Mouse (Mus musculus) stomach, postnatal 0 days (tissue): ENCODE data around the gene Gm1043. TPM values are rescaled to one million over a fixed set of nuclear protein-coding genes. Genes with fewer than 3 reads are reported as not detected.

ENCODE experiments used
- ATAC-seq: fragments of 200-750 bp; cut with Nextera tagmentation; 2 replicates; pipeline ENCODE4 v1.8.0; 2017; ENCODE audit not compliant: low FRiP score, low TSS enrichment
- DNase-seq: peaks from one replicate; pipeline ENCODE4 v3.0.0-alpha.2; 2016; ENCODE audit warnings: low spot score
- H3K27ac ChIP-seq: fragments of 300-500 bp; sonication (generic); replicated peaks from 2 replicates; pipeline ENCODE4 v1.5.1; 2014; ENCODE audit warnings: mild to moderate bottlenecking, control low read depth
- H3K27me3 ChIP-seq: fragments of 300-500 bp; sonication (generic); 2 replicates; pipeline ENCODE4 v1.6.1; 2014; ENCODE audit warnings: low read length; ENCODE audit not compliant: control insufficient read depth, insufficient read depth
- H3K36me3 ChIP-seq: fragments of 300-500 bp; sonication (generic); 2 replicates; pipeline ENCODE4 v1.6.1; 2014; ENCODE audit warnings: low read length, mixed read lengths; ENCODE audit not compliant: control insufficient read depth, insufficient read depth
- H3K4me1 ChIP-seq: fragments of 300-500 bp; sonication (generic); replicated peaks from 2 replicates; pipeline ENCODE4 v1.6.1; 2014; ENCODE audit warnings: antibody characterized with exemption; ENCODE audit not compliant: control insufficient read depth, insufficient read depth
- H3K4me2 ChIP-seq: fragments of 300-500 bp; sonication (generic); replicated peaks from 2 replicates; pipeline ENCODE4 v1.6.1; 2014; ENCODE audit warnings: low read depth, mild to moderate bottlenecking, control low read depth, moderate library complexity
- H3K4me3 ChIP-seq: fragments of 300-500 bp; sonication (generic); 2 replicates; pipeline ENCODE4 v1.5.1; 2014; ENCODE audit warnings: low read depth, low read length, control low read depth
- H3K9ac ChIP-seq: fragments of 300-500 bp; sonication (generic); 2 replicates; pipeline ENCODE4 v1.6.1; 2014; ENCODE audit warnings: mild to moderate bottlenecking, low read length, control low read depth, mixed read lengths
- H3K9me3 ChIP-seq: fragments of 300-500 bp; sonication (generic); 2 replicates; pipeline ENCODE4 v1.6.1; 2016; ENCODE audit warnings: low read length; ENCODE audit not compliant: control insufficient read depth
- CTCF ChIP-seq: IDR thresholded peaks from 2 replicates; pipeline ENCODE4 v1.5.1; 2016; ENCODE audit warnings: antibody characterized with exemption, low read depth, mild to moderate bottlenecking, moderate library complexity
- EP300 ChIP-seq: optimal IDR thresholded peaks from 2 replicates; pipeline ENCODE3; 2016; ENCODE audit warnings: antibody characterized with exemption
- WGBS: fragments of 180-500 bp; shearing (Covaris S2); extraction: QIAGEN DNeasy Blood & Tissue Kit; methylation state at CpG from one replicate; pipeline ENCODE4 v1.1.7; 2014; 5-methylcytosine and 5-hydroxymethylcytosine counted together
- polyA plus RNA-seq: library from polyadenylated mRNA; unstranded; fragments of >200 nt; fragmentation: Nextera tagmentation; extraction: Ambion mirVana; gene quantifications from 2 replicates; pipeline ENCODE4 v1.2.1, GENCODE M21; 2015

The Gm1043 gene
- polyA plus RNA-seq, 1 experiment from 2014 or later: 0.02 TPM

DNA sequence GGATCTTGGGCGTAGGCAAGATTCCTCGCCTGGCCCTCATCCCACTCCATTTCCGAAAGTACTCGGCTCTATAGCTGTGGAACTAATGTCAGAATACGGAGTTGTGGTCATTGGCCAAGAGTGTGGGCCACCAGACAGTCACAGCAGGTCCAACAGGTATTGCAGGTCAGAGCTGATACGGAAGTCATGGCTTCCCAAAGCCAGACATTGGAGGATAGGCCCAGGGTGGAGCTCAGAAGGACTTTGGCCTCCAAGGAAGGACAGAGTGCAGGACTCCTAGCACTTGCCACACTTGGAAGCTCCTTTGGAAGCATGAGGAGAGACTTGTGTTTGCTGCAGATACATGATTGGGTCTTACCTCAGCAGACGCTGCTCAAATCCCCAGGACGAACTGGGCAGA is 23.6 kb upstream of the Gm1043 start:
- Histone ChIP-seq H3K27me3 (no peaks in the 10 kb centered on the region), H3K4me3 (no peak overlapping the region), H3K9me3 (no peaks in the 10 kb centered on the region), H3K4me2 (no peak overlapping the region), H3K27ac (peak overlapping the region; percentile 56), H3K4me1 (no peaks in the 10 kb centered on the region), H3K36me3 (no peaks in the 10 kb centered on the region), H3K9ac (no peak overlapping the region)
- TF ChIP-seq CTCF: no peak
- TF ChIP-seq EP300: no peak
- DNase-seq (peak; percentile 81), ATAC-seq (peak; percentile 93)
- 70% methylated on average over 8 of the region's 8 CpGs for WGBS

DNA sequence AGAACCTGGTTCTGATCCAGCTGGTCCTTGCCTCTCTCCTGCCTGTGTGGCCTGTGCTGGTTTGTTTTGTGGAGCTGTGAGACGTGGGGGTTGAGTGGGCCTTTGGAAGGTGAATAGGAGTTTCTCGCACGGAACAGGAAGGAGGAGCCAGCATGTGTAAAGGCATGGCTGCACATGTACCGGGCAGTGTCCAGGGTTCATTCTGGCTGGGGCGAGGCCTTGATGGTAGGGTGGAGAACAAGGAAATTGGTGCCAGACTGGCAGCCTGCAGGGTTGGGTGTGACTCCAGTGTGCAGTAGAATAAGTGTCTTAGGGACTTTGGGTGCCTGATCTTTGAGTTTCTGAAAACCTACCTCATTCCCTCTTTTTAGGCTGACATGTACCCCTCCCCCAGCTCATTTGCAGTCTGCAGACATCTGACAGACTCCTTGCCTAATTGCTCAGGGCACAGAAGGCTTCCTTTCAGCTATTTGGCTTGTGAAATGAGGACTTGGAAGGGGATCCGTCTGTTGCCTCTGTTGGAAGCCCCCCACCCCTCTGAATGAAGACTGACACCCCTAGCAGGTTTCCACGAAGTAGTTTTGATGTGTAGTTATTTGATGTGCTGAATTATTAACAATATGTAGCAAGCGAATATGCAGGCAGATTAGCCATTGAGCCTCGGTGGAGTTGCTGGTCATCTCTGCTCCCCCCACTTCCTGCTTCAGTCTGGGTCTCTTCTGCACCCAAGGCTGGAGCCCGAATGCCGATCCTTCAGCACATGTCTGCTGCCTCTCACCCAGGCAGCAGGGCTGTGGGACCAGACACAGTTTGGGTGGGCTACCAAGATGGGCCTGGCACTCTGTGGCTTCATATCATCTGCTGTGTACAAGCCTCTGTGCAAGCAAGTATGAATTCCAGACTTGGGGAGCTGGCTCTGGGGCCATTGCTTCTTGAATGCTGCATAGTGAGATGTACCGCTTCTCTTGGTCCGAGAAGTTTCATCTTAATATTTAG is 20.4 kb upstream of the Gm1043 start:
- no peak for TF ChIP-seq CTCF
- no peak for TF ChIP-seq EP300

DNA sequence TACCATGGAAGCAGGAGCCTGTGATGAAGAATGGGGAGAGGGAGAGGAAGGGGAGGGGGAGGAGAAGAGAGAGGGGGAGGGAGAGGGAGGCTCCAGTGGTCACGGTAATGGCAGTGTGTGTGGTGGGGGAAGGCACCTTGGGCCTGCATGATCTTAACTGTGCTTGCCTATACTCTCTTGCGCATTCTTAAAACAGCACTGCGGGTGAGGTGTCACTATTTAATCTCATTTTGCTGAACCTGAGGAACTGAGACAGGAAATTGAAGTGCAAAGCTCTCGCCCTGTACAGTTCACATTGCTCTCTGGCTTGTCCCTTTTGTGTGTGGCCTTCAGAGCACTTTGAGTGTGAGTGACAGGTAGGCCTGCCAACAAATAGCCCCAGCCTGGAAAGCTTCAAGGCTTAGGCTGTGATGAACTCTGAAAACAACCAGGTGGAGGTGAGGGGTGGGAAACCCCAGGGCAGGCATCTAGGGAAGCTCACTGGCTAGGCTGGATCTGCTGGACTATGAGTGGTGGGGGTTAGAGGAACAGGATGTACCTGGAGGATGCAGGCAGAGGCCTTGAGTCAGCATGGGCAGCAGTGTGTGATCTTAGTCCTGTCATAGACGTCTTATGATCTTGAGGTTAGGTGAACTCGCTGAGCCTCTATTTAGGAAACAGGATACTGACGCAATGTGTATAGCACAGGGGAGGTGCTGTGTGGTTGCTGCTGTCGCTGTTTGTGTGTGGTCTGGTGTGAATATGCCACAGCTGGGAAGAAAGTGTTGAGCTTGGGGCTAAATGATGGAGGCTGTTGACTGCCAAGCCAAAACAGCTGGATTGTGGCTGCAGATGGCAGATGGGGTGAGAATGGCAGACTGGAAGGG is 18.2 kb upstream of the Gm1043 start:
- TF ChIP-seq EP300: no peak
- TF ChIP-seq CTCF: no peak
- Histone ChIP-seq H3K4me3 (no peak overlapping the region), H3K27ac (no peak overlapping the region), H3K4me2 (no peak overlapping the region), H3K9me3 (no peaks in the 10 kb centered on the region), H3K4me1 (no peaks in the 10 kb centered on the region), H3K27me3 (no peaks in the 10 kb centered on the region), H3K9ac (no peak overlapping the region), H3K36me3 (no peaks in the 10 kb centered on the region)
- no peak for DNase-seq
- ATAC-seq: no peak
- 59% methylated on average over 8 of the region's 8 CpGs for WGBS

More for the DNA sequence above, 20.4 kb upstream of the Gm1043 start:
- DNase-seq (peak; percentile 84), ATAC-seq (peak; percentile 89)
- Histone ChIP-seq H3K27ac (peak overlapping the region; percentile 73), H3K4me1 (no peaks in the 10 kb centered on the region), H3K9ac (no peak overlapping the region), H3K36me3 (no peaks in the 10 kb centered on the region), H3K4me2 (no peak overlapping the region), H3K4me3 (no peak overlapping the region), H3K9me3 (no peaks in the 10 kb centered on the region), H3K27me3 (no peaks in the 10 kb centered on the region)
- WGBS: 62% methylated on average over 13 of the region's 13 CpGs

DNA sequence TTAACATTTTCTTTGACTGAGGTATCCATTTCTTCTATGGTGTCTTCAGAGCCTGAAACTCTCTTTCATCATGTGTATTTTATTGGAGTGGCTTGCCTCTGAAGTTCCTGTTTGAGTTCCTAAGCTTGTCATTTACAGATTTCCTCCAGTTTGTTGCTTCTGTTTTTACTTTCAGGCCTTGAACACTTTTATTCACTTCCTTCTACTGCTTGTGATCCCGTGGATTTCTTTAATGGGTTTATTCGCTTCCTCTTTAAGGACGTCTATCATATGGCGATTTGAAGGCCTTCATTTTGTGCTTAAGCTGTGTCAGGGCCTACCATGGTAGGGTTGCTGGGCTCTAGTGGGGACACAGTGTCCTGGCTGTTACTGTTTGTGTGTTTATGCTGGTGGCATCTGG is 11.5 kb upstream of the Gm1043 start:
- H3K4me2 ChIP-seq: no peak overlapping the region
- TF ChIP-seq CTCF: no peak
- TF ChIP-seq EP300: no peak
- H3K9me3 ChIP-seq: no peaks in the 10 kb centered on the region
- 80% methylated on average over 4 of the region's 4 CpGs for WGBS
- no peak overlapping the region for H3K27ac ChIP-seq
- no peaks in the 10 kb centered on the region for H3K27me3 ChIP-seq
- no peak overlapping the region for H3K9ac ChIP-seq
- DNase-seq (no peak), ATAC-seq (no peak)
- H3K4me3 ChIP-seq: no peak overlapping the region
- H3K4me1 ChIP-seq: no peaks in the 10 kb centered on the region
- no peaks in the 10 kb centered on the region for H3K36me3 ChIP-seq

DNA sequence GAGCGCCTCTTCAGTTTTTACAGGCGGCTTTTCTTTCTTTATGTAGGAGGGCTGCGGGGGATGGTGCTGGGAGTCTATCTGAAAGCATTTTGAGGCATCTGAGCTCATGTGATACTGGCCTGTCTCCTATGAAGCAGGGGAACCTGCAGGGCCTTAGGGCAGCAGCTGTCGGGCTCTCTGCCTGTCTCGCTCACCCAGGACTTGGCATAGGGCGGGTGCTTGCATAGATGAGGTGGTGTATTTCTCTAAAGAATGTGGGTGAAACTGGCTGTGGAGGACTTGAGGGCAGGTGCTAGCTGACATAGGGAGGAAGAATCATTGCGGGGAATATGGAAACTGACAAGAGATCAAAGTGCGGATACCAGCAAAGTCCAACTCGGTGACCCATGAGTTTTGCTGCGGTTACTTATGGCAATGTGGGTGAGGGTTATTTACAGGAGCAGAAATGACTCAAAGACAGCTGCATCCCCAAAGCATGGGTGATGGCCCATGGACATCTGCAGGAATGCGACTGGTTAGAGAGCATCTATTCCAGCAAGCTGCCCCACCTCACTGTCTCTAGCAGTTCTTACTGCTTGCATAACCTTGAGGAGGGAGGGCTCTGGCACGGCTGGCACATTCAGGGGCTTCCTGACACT is 8.4 kb upstream of the Gm1043 start:
- no peak for ATAC-seq
- no peak for DNase-seq
- TF ChIP-seq CTCF: no peak
- no peak for TF ChIP-seq EP300

More for the DNA sequence above, 8.4 kb upstream of the Gm1043 start:
- Histone ChIP-seq H3K36me3 (no peaks in the 10 kb centered on the region), H3K4me3 (no peak overlapping the region), H3K4me1 (no peaks in the 10 kb centered on the region), H3K9ac (no peak overlapping the region), H3K4me2 (no peak overlapping the region), H3K27ac (no peak overlapping the region), H3K9me3 (no peaks in the 10 kb centered on the region), H3K27me3 (no peaks in the 10 kb centered on the region)
- WGBS: 60% methylated on average over 12 of the region's 12 CpGs
